Mouse (Mus musculus) lung, adult 2 months (tissue): ENCODE results near the gene Heatr5a.

ENCODE experiments used
- CTCF ChIP-seq: fragments of 200-500 bp; IDR thresholded peaks from 2 replicates; pipeline ENCODE4 v1.5.1; 2011; ENCODE audit warnings: mild to moderate bottlenecking, low read length, control low read depth; ENCODE audit not compliant: insufficient read depth
- POLR2A ChIP-seq: fragments of 200-500 bp; IDR thresholded peaks from 2 replicates; pipeline ENCODE4 v1.6.1; 2011; ENCODE audit warnings: low read depth, mild to moderate bottlenecking, control low read depth, low read length, borderline replicate concordance; ENCODE audit errors: extremely low read depth

DNA sequence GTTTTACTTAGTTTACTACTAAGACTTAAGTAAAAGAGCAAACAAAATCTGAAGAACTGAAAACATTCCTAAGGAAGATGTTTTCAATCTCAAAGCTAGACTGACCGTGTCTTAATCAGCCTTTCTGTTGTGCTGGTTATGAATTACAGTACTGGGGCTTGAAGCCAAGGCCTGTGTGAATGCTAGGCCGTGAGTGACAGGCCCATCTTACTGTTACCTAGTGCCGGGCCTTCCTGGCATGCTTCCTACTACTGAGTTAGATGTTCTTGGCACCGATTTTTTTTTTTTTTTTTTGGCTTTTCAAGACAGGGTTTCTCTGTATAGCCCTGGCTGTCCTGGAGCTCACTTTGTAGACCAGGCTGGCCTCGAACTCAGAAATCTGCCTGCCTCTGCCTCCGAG, 13.5 kb downstream of the Heatr5a start:
- no peak for TF ChIP-seq POLR2A
- no peak for TF ChIP-seq CTCF
